Mouse (Mus musculus) B cell, adult 62 days (primary cell): ENCODE data around the gene Olfr279. TPM values are rescaled to one million over a fixed set of nuclear protein-coding genes. Genes with fewer than 3 reads are reported as not detected.

ENCODE experiments used
- total RNA-seq: library from RNA; stranded (reverse); gene quantifications from 4 replicates; pipeline ENCODE4 v1.2.4, GENCODE M21; 2023

Gene Olfr279
- total RNA-seq: not detected in 4 replicates

DNA sequence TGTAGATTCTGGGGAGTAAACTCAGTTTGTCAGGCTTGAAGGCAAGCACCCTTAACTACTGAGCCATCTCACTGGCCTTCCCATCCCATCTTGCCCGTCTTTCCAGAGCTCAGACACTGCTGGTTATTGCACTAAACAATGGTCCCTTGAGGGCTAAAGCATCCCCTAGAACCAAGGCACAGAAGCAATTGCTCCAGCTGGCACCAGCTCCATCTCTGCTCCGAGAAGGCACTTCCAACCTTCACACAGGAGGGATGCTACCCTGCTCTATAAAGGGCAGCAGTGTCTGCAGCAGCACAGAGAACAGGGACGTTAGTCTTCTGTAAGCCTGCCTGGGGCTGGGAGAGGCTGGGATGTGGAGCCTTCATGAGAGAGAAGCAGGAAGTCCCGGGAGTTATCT lies at the start of gene Olfr279:
Gene Olfr279, plus strand, starts transcription at position 301 of the 400 bp plus-strand sequence.

DNA sequence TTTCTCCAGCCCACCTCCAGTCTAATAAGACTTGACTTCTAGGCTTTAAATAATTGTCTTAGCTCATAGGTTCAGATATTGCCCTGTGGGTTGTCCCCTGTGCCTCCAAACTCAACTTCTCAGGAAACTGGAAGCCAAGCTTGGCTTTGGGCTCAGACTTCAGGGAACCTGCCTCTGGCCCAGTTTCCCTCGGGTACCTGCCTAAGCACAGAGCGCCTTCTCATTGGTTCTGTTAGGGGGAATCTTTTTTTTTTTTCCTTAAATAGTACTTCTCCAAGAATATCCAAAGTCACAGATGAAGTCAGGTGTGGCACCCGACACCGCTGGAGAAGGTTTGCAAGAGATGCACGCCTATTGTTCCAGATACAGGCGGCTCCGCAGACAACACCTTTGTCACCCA lies 39.9 kb upstream of the Olfr279 start, which contains the start of gene Olfr281:
Gene Olfr281, plus strand, starts transcription at position 301 of the 400 bp plus-strand sequence.

DNA sequence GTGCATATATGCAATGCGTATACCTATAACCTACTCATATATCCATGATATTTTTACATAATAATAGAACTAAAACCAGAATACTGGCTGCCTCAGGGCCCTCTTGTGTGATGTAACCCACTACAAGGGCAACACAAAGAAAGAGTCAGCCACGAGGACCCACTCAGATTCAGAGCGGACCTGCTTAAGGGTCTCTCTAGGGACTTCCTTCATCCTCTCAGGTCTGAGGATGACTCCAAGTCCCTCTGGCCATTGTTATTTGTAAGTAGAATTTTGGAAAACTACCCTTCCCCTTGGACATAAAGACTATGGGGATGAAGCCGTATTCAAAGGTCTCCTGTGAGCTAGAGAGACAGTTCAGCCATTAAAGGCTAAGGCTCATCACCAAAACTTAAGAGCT lies 22.6 kb upstream of the Olfr279 start, which contains the start of gene OR5BS1P:
Gene OR5BS1P, plus strand, starts transcription at position 301 of the 400 bp plus-strand sequence.

DNA sequence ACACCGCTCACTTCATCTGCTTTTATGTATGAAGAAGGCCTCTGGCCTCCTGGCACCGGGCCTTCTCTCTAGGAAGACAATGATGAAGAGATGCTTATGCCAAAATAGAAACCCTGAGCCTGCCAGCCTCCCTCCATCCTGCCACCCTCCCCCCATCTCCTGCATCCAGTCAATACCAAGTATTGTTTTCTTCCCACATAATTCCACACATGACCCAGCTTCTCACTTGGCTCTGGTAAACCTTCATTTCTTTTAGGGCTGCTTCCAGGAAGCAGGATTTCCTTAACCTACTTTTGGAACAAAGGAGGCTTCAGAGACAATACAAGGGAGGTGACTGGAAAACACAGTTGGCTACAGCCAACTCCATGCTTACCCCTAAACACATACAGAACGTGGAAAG lies 9.5 kb upstream of the Olfr279 start, which contains the start of gene Lalba:
Gene Lalba, minus strand, starts transcription at position 21 of the 400 bp plus-strand sequence.

DNA sequence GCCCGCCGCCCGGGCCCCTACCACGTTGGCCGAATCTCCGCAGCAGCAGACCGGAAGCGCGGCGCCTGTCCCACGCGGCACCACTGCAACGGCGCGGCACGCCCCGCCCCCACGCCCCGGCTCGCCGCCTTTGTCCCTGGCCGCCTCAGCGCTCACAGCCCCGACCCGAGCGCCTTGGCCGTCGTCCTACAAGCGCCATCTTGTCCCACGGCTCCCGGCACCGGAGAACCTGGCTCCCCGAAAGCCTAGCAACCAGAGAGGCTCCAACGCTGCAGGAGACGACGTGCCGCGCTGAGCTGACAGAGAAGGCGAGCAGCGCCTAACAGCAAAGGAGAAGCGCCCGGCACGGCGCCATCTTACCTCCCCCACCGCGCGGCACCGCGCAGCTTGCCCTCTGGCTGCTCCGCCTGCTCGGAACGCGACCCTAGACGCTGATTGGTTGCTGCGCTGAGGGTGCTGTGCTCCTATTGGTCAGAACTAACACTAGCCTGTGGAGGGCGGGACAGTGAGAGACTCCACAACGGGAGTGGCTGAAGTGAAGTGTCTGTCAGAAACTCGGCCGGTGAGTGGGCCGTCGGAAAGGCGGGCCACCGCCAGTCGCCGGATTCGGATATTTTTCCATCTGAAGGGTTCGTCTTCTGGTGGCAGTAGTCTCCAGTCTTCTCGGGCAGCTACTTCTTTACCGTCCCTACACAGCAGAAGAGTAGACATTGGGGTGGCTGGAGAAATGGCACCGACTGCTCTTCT lies 41.9 kb downstream of the Olfr279 start, which contains the start of gene Kansl2:
Gene Kansl2, minus strand, starts transcription at position 384 of the 747 bp plus-strand sequence.

Other genes with a start within 250 kb of the Olfr279 start
- gene H1fnt, start 235.1 kb upstream of the Olfr279 start, total RNA-seq: not detected in 4 replicates
- not detected in 4 replicates for gene Zfp641, start 196.2 kb upstream of the Olfr279 start, total RNA-seq
- gene Olfr285, start 175.0 kb upstream of the Olfr279 start, total RNA-seq: not detected in 4 replicates
- gene Olfr284, start 151.4 kb upstream of the Olfr279 start, total RNA-seq: not detected in 4 replicates
- gene Olfr283, start 111.5 kb upstream of the Olfr279 start, total RNA-seq: not detected in 4 replicates
- gene Olfr282, start 61.2 kb upstream of the Olfr279 start, total RNA-seq: not detected in 4 replicates
- gene Olfr281, start 39.8 kb upstream of the Olfr279 start, total RNA-seq: not detected in 4 replicates
- gene OR5BS1P, start 22.5 kb upstream of the Olfr279 start, total RNA-seq: not detected in 4 replicates
- not detected in 4 replicates for gene Lalba, start 9.7 kb upstream of the Olfr279 start, total RNA-seq
- 66.9 to 79.3 TPM (median 72.8 TPM) in 4 replicates for gene Kansl2, start 41.9 kb downstream of the Olfr279 start, total RNA-seq
- gene Ccnt1, start 78.5 kb downstream of the Olfr279 start, total RNA-seq: 168 to 178 TPM (median 175 TPM) in 4 replicates
- not detected in 4 replicates for gene 4930415O20Rik, start 78.6 kb downstream of the Olfr279 start, total RNA-seq
- 0.88 to 3.3 TPM (median 1.6 TPM) in 4 replicates for gene Adcy6, start 117.7 kb downstream of the Olfr279 start, total RNA-seq
- not detected in 4 replicates for gene Cacnb3, start 138.4 kb downstream of the Olfr279 start, total RNA-seq
- 129 to 153 TPM (median 138 TPM) in 4 replicates for gene Ddx23, start 170.5 kb downstream of the Olfr279 start, total RNA-seq
- 0.37 TPM in 1 of 4 replicates, not detected in the others for gene Rnd1, start 185.1 kb downstream of the Olfr279 start, total RNA-seq
- not detected in 4 replicates for gene Ccdc65, start 215.8 kb downstream of the Olfr279 start, total RNA-seq
- gene Fkbp11, start 235.8 kb downstream of the Olfr279 start, total RNA-seq: 11.9 to 19.8 TPM (median 16.6 TPM) in 4 replicates